27 mouse cellular contexts compared by ENCODE assay signal in the genomic region with DNA sequence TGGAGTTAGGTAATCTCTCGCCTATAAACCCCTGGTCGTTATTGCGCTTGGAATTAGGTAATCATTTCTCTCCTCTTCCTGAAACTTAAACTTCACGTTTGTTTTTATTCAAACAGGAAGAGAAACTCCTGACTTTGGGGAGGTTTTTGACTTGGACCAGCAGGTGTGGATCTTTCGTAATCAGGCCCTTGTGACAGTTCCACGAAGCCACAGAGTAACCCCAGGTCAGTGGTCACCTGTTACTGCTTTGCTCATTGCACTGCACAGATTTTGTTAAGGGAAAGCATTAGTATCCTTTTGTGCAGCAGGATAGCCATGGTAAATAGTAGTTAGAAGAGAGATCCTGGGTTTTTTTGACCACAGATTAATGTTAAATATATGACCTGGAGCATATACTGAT. TPM values are rescaled to one million over a fixed set of nuclear protein-coding genes. Genes with fewer than 3 reads are reported as not detected.
"Had no signal": no experiment of that assay in that cellular context is flagged by ENCODE, and none has a peak within 500 bp of the region (broad histone marks: within the 10 kb centered on the region; RNA-seq: fewer than 3 reads in every experiment).

No protein-coding gene starts in this region.

- H3K27me3 ChIP-seq: lung, embryonic 15.5 days had no signal

- H3K4me3 ChIP-seq: left cerebral cortex, adult 2 months; lung, embryonic 15.5 days had no signal

- H3K9me3 ChIP-seq: lung, embryonic 15.5 days had no signal

- DNase-seq: layer of hippocampus, postnatal 36 days; midbrain, embryonic 14.5 days; thymus, adult 18-20 months; thymus, postnatal 36 days had no signal

- H3K27ac ChIP-seq: left cerebral cortex, adult 2 months; liver, embryonic 14.5 days; lung, embryonic 15.5 days; macrophage had no signal

- H3K4me2 ChIP-seq: lung, embryonic 15.5 days; midbrain, embryonic 11.5 days had no signal

- H3K4me1 ChIP-seq: lung, embryonic 15.5 days had no signal

- H3K36me3 ChIP-seq: lung, embryonic 15.5 days had no signal

- ATAC-seq: intestine, postnatal 0 days had no signal

- H3K9ac ChIP-seq: liver, embryonic 14.5 days; lung, embryonic 15.5 days had no signal

RNA-seq across cellular contexts. Expression of a gene that starts 1.3 kb away (rescaled TPM):
- total RNA-seq: layer of hippocampus, adult 8-10 months; layer of hippocampus, postnatal 10 days; layer of hippocampus, postnatal 36 days; left cerebral cortex, adult 2 months; left cerebral cortex, postnatal 10 days; left cerebral cortex, postnatal 36 days; midbrain, postnatal 0 days had no signal
- polyA plus RNA-seq: intestine, embryonic 14.5 days; intestine, postnatal 0 days; kidney, embryonic 14.5 days; limb, embryonic 11.5 days; lung, embryonic 15.5 days; midbrain, embryonic 11.5 days; midbrain, embryonic 14.5 days; midbrain, postnatal 0 days; neural tube, embryonic 11.5 days; neural tube, embryonic 14.5 days; small intestine, adult 2 months; testis, adult 2 months; urinary bladder, adult 2 months had no signal

RNA-seq across cellular contexts. Expression of a gene that starts 27.6 kb away (rescaled TPM):
- total RNA-seq: layer of hippocampus, adult 8-10 months; layer of hippocampus, postnatal 10 days; layer of hippocampus, postnatal 36 days; left cerebral cortex, adult 2 months; left cerebral cortex, postnatal 10 days; left cerebral cortex, postnatal 36 days; megakaryocyte-erythroid progenitor cell, adult 5-6 weeks; midbrain, postnatal 0 days had no signal
- polyA plus RNA-seq: intestine, embryonic 14.5 days; intestine, postnatal 0 days; kidney, adult 2 months; kidney, embryonic 14.5 days; limb, embryonic 11.5 days; limb, embryonic 14.5 days; liver, embryonic 14.5 days; lung, embryonic 15.5 days; macrophage; midbrain, embryonic 11.5 days; midbrain, embryonic 14.5 days; midbrain, postnatal 0 days; neural tube, embryonic 11.5 days; neural tube, embryonic 14.5 days; small intestine, adult 2 months; spleen, adult 2 months; testis, adult 2 months; urinary bladder, adult 2 months had no signal

RNA-seq across cellular contexts. Expression of a gene that starts 34.6 kb away (rescaled TPM):
- total RNA-seq: layer of hippocampus, adult 8-10 months; layer of hippocampus, postnatal 10 days; layer of hippocampus, postnatal 36 days; left cerebral cortex, adult 2 months; left cerebral cortex, postnatal 10 days; left cerebral cortex, postnatal 36 days; megakaryocyte-erythroid progenitor cell, adult 5-6 weeks; midbrain, postnatal 0 days had no signal
- polyA plus RNA-seq: intestine, embryonic 14.5 days; intestine, postnatal 0 days; kidney, adult 2 months; kidney, embryonic 14.5 days; limb, embryonic 11.5 days; limb, embryonic 14.5 days; liver, embryonic 14.5 days; lung, embryonic 15.5 days; macrophage; midbrain, embryonic 11.5 days; midbrain, embryonic 14.5 days; midbrain, postnatal 0 days; neural tube, embryonic 11.5 days; neural tube, embryonic 14.5 days; small intestine, adult 2 months; spleen, adult 2 months; testis, adult 2 months; urinary bladder, adult 2 months had no signal
